Mouse (Mus musculus) heart, postnatal 0 days (tissue): ENCODE measurements at regions not wholly inside any gene's neighbourhood (a gene's known extent, or its start where the extent isn't known, plus 50 kb on each side); places are given as distances from the start of the nearest gene placed in this dataset.

Experiments used
- ATAC-seq: fragments of 200-750 bp; cut with Nextera tagmentation; 2 replicates; pipeline ENCODE4 v1.8.0; 2017; ENCODE audit warnings: low read depth, moderate number of reproducible peaks, moderate library complexity; ENCODE audit not compliant: insufficient read depth
- DNase-seq: peaks from one replicate; pipeline ENCODE4 v3.0.0-alpha.2; 2016; ENCODE audit warnings: low spot score
- H3K27ac ChIP-seq: fragments of 300-500 bp; sonication (generic); 2 replicates; pipeline ENCODE4 v1.5.1; 2014; ENCODE audit warnings: low read depth, mild to moderate bottlenecking
- H3K27me3 ChIP-seq: fragments of 300-500 bp; sonication (generic); 2 replicates; pipeline ENCODE4 v1.6.1; 2014; ENCODE audit warnings: low read length, mixed read lengths; ENCODE audit not compliant: control insufficient read depth, insufficient read depth
- H3K36me3 ChIP-seq: fragments of 300-500 bp; sonication (generic); replicated peaks from 2 replicates; pipeline ENCODE4 v1.6.1; 2014; ENCODE audit warnings: low read length, mixed read lengths; ENCODE audit not compliant: control insufficient read depth, insufficient read depth
- H3K4me1 ChIP-seq: fragments of 300-500 bp; sonication (generic); 2 replicates; pipeline ENCODE4 v1.6.1; 2014; ENCODE audit warnings: antibody characterized with exemption; ENCODE audit not compliant: control insufficient read depth, insufficient read depth
- H3K4me2 ChIP-seq: fragments of 300-500 bp; sonication (generic); 2 replicates; pipeline ENCODE4 v1.6.1; 2014; ENCODE audit warnings: low read depth, mild to moderate bottlenecking, low read length, moderate library complexity
- H3K4me3 ChIP-seq: fragments of 300-500 bp; sonication (generic); 2 replicates; pipeline ENCODE4 v1.5.1; 2014; ENCODE audit warnings: low read depth, low read length
- H3K9ac ChIP-seq: fragments of 300-500 bp; sonication (generic); replicated peaks from 2 replicates; pipeline ENCODE4 v1.6.1; 2014; ENCODE audit warnings: low read depth, low read length, mixed read lengths
- H3K9me3 ChIP-seq: fragments of 300-500 bp; sonication (generic); replicated peaks from 2 replicates; pipeline ENCODE4 v1.6.1; 2016; ENCODE audit warnings: low read length; ENCODE audit not compliant: control insufficient read depth
- CTCF ChIP-seq: IDR thresholded peaks from 2 replicates; pipeline ENCODE4 v1.5.1; 2016; ENCODE audit warnings: antibody characterized with exemption, control low read depth, low read depth
- EP300 ChIP-seq: IDR thresholded peaks from 2 replicates; pipeline ENCODE4 v1.6.1; 2016; ENCODE audit warnings: antibody characterized with exemption, low read depth
- WGBS: fragments of 180-500 bp; shearing (Covaris S2); extraction: QIAGEN DNeasy Blood & Tissue Kit; methylation state at CpG from one replicate; pipeline ENCODE4 v1.1.7; 2014; 5-methylcytosine and 5-hydroxymethylcytosine counted together

DNA sequence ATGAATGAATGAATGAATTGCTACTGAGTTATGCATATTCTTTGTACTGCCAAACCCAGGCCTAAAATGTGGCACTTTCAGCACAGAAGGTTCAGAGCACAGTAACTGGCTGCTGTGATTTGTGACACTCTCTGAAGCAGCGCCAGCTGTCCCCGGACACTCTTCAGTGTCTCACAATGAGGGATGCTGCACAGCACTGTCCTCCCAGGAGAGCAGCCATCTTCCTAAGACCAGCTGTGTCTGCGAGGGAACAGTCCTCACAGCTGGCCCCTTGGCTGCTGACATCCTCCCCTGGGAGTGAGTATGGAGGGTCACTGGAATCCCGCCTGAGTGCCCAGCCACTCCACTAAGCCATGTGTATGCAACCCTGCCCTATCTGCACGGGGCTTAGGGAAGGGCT lies 265.9 kb upstream of the Zfp637 start:
- TF ChIP-seq CTCF (no peak), EP300 (no peak)
- no peak overlapping the region for H3K9ac ChIP-seq
- no peaks in the 10 kb centered on the region for H3K36me3 ChIP-seq
- no peak for ATAC-seq
- no peaks in the 10 kb centered on the region for H3K9me3 ChIP-seq
- no peak overlapping the region for H3K4me2 ChIP-seq
- 86% methylated on average over 5 of the region's 5 CpGs for WGBS
- no peaks in the 10 kb centered on the region for H3K27me3 ChIP-seq
- DNase-seq, result no peak
- no peak overlapping the region for H3K4me3 ChIP-seq
- H3K4me1 ChIP-seq, result peaks cover 5% of the 10 kb centered on the region
- no peak overlapping the region for H3K27ac ChIP-seq

DNA sequence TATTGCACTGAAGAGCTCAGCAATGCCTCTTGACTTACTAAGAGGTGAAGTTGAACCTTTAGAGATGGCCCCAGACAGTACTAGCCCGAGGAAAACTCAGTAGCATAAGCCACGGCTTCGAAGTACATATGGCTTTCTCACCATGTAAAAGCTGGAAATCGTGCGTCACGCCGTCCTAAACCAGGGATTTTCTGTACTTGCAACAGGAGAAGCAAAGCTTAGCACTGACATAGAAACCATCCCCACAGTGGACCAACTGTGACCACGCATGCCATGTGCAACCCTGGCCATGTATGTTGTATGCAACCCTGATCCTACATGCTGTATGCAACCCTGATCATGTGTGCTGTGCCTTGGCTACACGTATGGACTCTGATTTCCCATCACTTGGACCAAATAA lies 265.0 kb upstream of the Zfp637 start:
- no peak overlapping the region for H3K27ac ChIP-seq
- H3K9me3 ChIP-seq, result no peaks in the 10 kb centered on the region
- no peaks in the 10 kb centered on the region for H3K36me3 ChIP-seq
- no peak overlapping the region for H3K4me3 ChIP-seq
- no peak for DNase-seq
- H3K27me3 ChIP-seq, result no peaks in the 10 kb centered on the region
- no peak overlapping the region for H3K9ac ChIP-seq
- WGBS, result 93% methylated on average over 9 of the region's 9 CpGs
- ATAC-seq, result no peak
- TF ChIP-seq CTCF (no peak), EP300 (no peak)
- H3K4me1 ChIP-seq, result peaks cover 5% of the 10 kb centered on the region
- no peak overlapping the region for H3K4me2 ChIP-seq

DNA sequence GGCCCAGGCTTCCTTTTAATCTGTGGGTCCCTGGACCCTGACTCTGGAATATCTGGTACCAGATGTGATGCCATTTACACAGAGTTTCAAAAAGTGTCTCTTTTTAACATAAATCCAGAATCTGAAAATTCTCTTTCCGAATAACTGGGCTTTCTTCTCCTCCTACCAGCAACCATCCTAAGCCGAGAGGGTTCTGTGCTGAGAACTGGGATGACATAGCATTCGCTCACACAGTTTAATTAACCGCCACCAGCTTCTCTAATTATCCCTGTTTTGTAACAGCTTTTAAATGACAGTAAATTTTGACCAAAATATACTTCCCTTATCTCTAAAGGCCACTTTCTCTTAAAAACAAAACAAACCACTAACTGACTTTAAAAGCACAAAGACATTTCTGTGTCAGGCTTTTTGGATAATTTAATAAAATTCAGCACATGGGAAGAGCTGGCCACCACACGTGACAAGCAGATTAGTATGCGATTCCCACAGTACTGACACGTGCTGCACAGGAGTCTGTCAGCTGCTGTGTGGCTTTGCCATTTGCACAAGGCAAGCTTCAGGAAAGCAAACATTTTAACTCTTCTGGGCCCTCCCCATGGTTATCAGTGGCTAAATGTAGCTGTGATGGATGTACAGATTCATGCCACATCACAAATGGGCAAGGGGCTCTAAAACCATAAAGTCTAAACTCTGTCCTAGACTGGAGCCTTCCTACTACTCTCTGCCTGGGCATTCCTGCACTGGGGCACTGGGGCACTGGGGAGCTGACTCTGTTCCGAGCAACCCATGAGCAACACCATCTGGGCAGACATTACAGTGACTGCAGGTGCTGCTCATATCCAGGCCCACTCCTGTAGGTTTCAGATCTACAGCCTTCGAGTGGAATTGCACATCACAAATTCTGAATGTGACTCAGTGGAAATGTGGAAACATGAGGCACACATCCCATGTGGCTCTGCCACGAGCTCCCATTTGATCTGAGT lies 263.1 kb upstream of the Zfp637 start:
- no peak for TF ChIP-seq EP300
- TF ChIP-seq CTCF, result no peak
- no peaks in the 10 kb centered on the region for H3K27me3 ChIP-seq
- H3K4me1 ChIP-seq, result peaks cover 5% of the 10 kb centered on the region
- H3K9me3 ChIP-seq, result no peaks in the 10 kb centered on the region
- DNase-seq, result no peak
- WGBS, result 78% methylated on average over 10 of the region's 10 CpGs
- no peak overlapping the region for H3K4me2 ChIP-seq
- H3K4me3 ChIP-seq, result no peak overlapping the region
- H3K36me3 ChIP-seq, result no peaks in the 10 kb centered on the region
- no peak overlapping the region for H3K27ac ChIP-seq
- H3K9ac ChIP-seq, result no peak overlapping the region
- no peak for ATAC-seq

DNA sequence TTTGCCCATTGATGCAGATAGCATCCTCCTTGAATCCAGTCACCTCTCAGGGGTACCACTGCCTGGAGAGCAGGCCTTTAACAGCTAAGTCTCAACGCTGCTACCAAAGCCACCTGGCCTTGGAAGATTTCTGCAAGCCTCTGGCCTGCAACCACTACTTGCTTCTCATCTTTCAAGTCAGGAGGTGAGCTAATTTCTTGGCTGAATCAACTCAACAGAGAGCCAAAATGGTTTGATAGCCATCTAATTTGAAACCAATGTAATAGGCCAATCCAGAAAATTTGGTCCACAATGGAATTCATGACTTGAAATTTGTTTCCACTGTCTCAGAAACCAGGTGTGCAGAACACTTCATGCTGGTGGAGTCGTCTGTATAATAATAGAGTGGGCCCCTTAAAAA lies 260.0 kb upstream of the Zfp637 start:
- 82% methylated on average over 2 of the region's 2 CpGs for WGBS
- Histone ChIP-seq H3K27me3 (no peaks in the 10 kb centered on the region), H3K4me3 (no peak overlapping the region), H3K4me1 (no peaks in the 10 kb centered on the region), H3K36me3 (no peaks in the 10 kb centered on the region), H3K9ac (no peak overlapping the region), H3K27ac (no peak overlapping the region), H3K4me2 (no peak overlapping the region), H3K9me3 (no peaks in the 10 kb centered on the region)
- no peak for ATAC-seq
- TF ChIP-seq CTCF (no peak), EP300 (no peak)
- DNase-seq, result no peak

DNA sequence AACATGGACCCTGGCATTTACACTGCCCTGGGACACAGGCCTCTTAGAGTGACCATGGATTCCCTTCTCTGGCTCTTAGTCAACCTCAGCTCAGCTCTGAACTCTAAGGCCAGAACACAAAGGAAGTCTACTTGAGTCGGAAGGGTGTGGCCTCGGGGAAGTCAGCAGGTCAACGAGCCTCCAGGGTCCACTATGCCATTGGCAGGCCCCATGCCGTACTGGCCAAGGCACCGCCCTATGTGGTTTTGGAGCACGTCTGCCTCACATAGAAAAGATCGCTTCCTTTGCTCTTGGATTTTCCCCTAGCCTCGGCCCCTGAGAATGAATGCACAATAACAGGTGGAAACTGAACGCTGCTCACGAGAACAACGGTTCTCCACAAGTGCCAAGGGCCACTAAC lies 257.9 kb upstream of the Zfp637 start:
- Histone ChIP-seq H3K4me2 (no peak overlapping the region), H3K27ac (no peak overlapping the region)

More for the DNA sequence above, 257.9 kb upstream of the Zfp637 start:
- WGBS, result 80% methylated on average over 11 of the region's 11 CpGs
- H3K4me1 ChIP-seq, result no peaks in the 10 kb centered on the region
- H3K36me3 ChIP-seq, result no peaks in the 10 kb centered on the region
- no peak for TF ChIP-seq EP300
- no peak for TF ChIP-seq CTCF
- H3K27me3 ChIP-seq, result no peaks in the 10 kb centered on the region
- H3K4me3 ChIP-seq, result no peak overlapping the region
- ATAC-seq (no peak), DNase-seq (no peak)
- H3K9me3 ChIP-seq, result no peaks in the 10 kb centered on the region
- H3K9ac ChIP-seq, result no peak overlapping the region
